Mouse (Mus musculus): Measurements from ENCODE around the gene Kif9. TPM values are rescaled to one million over a fixed set of nuclear protein-coding genes. Genes with fewer than 3 reads are reported as not detected.

Gene Kif9
- 1.8 to 5.4 TPM (median 4.0 TPM) in 3 replicates for total RNA-seq (2017)

- ATAC-seq (replicated peaks; ENCODE audit: insufficient number of reproducible peaks, low FRiP score, low TSS enrichment, poor library complexity, severe bottlenecking): peak; percentile 95
Measured at GRCm38 (mm10) chr9:110476124-110477091, at the start of gene Kif9, which contains the start of gene Klhl18. Gene Kif9, plus strand, starts transcription at chr9:110476958. Gene Klhl18, minus strand, starts transcription at chr9:110476694.

- ATAC-seq (replicated peaks; ENCODE audit: insufficient number of reproducible peaks, low FRiP score, low TSS enrichment, poor library complexity, severe bottlenecking): no peak
Measured at GRCm38 (mm10) chr9:110431241-110431640, 45.5 kb upstream of the Kif9 start.

GRCm38 (mm10) chr9:110433045-110433444 lies 43.7 kb upstream of the Kif9 start:
- ATAC-seq (replicated peaks; ENCODE audit: insufficient number of reproducible peaks, low FRiP score, low TSS enrichment, poor library complexity, severe bottlenecking): no peak

GRCm38 (mm10) chr9:110436041-110436440 lies 40.7 kb upstream of the Kif9 start:
- ATAC-seq (replicated peaks; ENCODE audit: insufficient number of reproducible peaks, low FRiP score, low TSS enrichment, poor library complexity, severe bottlenecking): no peak

GRCm38 (mm10) chr9:110440049-110440448 lies 36.7 kb upstream of the Kif9 start:
- ATAC-seq (replicated peaks; ENCODE audit: insufficient number of reproducible peaks, low FRiP score, low TSS enrichment, poor library complexity, severe bottlenecking): no peak

- ATAC-seq (replicated peaks; ENCODE audit: insufficient number of reproducible peaks, low FRiP score, low TSS enrichment, poor library complexity, severe bottlenecking): no peak
Measured at GRCm38 (mm10) chr9:110440559-110440958, 36.2 kb upstream of the Kif9 start.

- ATAC-seq (replicated peaks; ENCODE audit: insufficient number of reproducible peaks, low FRiP score, low TSS enrichment, poor library complexity, severe bottlenecking): no peak
Measured at GRCm38 (mm10) chr9:110448356-110448755, 28.4 kb upstream of the Kif9 start.

- peak; percentile 91 for ATAC-seq (replicated peaks; ENCODE audit: insufficient number of reproducible peaks, low FRiP score, low TSS enrichment, poor library complexity, severe bottlenecking)
Measured at GRCm38 (mm10) chr9:110448857-110449617, 27.7 kb upstream of the Kif9 start.

- no peak; the same call in 1 of the 2 replicates for ATAC-seq (replicated peaks; ENCODE audit: insufficient number of reproducible peaks, low FRiP score, low TSS enrichment, poor library complexity, severe bottlenecking)
Measured at GRCm38 (mm10) chr9:110452523-110452922, 24.2 kb upstream of the Kif9 start.

- ATAC-seq (replicated peaks; ENCODE audit: insufficient number of reproducible peaks, low FRiP score, low TSS enrichment, poor library complexity, severe bottlenecking): no peak
Measured at GRCm38 (mm10) chr9:110457926-110458325, 18.8 kb upstream of the Kif9 start.

GRCm38 (mm10) chr9:110459145-110459727 lies 17.5 kb upstream of the Kif9 start:
- peak; percentile 95 for ATAC-seq (replicated peaks; ENCODE audit: insufficient number of reproducible peaks, low FRiP score, low TSS enrichment, poor library complexity, severe bottlenecking)

- ATAC-seq (replicated peaks; ENCODE audit: insufficient number of reproducible peaks, low FRiP score, low TSS enrichment, poor library complexity, severe bottlenecking): no peak
Measured at GRCm38 (mm10) chr9:110460884-110461815, 15.6 kb upstream of the Kif9 start.

- ATAC-seq (replicated peaks; ENCODE audit: insufficient number of reproducible peaks, low FRiP score, low TSS enrichment, poor library complexity, severe bottlenecking): no peak
Measured at GRCm38 (mm10) chr9:110462321-110462720, 14.4 kb upstream of the Kif9 start.

GRCm38 (mm10) chr9:110463983-110464591 lies 12.7 kb upstream of the Kif9 start:
- ATAC-seq (replicated peaks; ENCODE audit: insufficient number of reproducible peaks, low FRiP score, low TSS enrichment, poor library complexity, severe bottlenecking): peak; percentile 49; the same call in 1 of the 2 replicates

GRCm38 (mm10) chr9:110465336-110465735 lies 11.4 kb upstream of the Kif9 start:
- no peak for ATAC-seq (replicated peaks; ENCODE audit: insufficient number of reproducible peaks, low FRiP score, low TSS enrichment, poor library complexity, severe bottlenecking)

GRCm38 (mm10) chr9:110466179-110466578 lies 10.6 kb upstream of the Kif9 start:
- peak; percentile 67 for ATAC-seq (replicated peaks; ENCODE audit: insufficient number of reproducible peaks, low FRiP score, low TSS enrichment, poor library complexity, severe bottlenecking)

- ATAC-seq (replicated peaks; ENCODE audit: insufficient number of reproducible peaks, low FRiP score, low TSS enrichment, poor library complexity, severe bottlenecking): no peak
Measured at GRCm38 (mm10) chr9:110477951-110478350, 1.2 kb downstream of the Kif9 start.

GRCm38 (mm10) chr9:110478639-110479038 lies 1.9 kb downstream of the Kif9 start:
- ATAC-seq (replicated peaks; ENCODE audit: insufficient number of reproducible peaks, low FRiP score, low TSS enrichment, poor library complexity, severe bottlenecking): no peak

All from monocyte, adult 5-6 weeks (primary cell).